ENCODE assay signal across 12 mouse cellular contexts in the genomic region with DNA sequence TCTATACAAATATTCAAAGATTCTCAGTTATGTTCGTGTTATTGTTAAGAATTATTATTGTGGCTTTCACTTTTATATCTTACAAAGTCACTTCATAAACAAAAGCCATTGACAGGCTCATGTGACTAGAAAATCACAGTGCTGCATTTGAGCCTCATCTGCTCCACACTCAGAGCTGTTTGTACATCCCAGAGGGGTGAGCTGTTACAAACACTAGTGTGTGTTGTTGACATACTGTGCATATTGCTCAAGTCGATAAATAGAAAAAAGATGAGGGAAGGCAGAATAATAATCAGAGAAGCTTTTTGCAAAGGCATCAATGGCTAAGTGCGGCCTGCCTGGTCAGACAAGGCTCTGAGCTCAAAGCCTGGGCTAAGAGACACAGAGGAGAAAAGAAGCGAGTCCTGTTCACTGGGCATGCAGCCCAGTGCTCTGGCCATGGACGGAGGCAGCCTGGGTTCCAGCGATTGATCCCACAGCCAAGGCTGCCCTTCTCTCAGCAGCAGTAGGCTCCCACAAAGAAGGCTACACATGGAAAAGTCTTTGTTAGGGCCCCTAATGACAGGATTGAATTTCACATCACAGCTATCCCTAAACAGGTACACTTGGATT.
A peak's percentile ranks its signal among the peaks of the same experiment; 100 is the strongest.
DNase-seq lines count a peak whose midpoint lies in the region; ATAC-seq and TF ChIP-seq lines count a peak whose summit lies in the region.
"Had no signal": no experiment of that assay in that cellular context is flagged by ENCODE, and none has a peak within 500 bp of the region (broad histone marks: within the 10 kb centered on the region; RNA-seq: fewer than 3 reads in every experiment).

No protein-coding gene starts in this region.

- H3K9ac ChIP-seq in hindbrain, embryonic 13.5 days: no peak overlapping the region
- H3K9ac ChIP-seq in forebrain, embryonic 14.5 days (ENCODE audit: low read length): no peak overlapping the region
- no peak overlapping the region for H3K9ac ChIP-seq in liver, embryonic 12.5 days
- no peak overlapping the region for H3K9ac ChIP-seq in heart, embryonic 12.5 days
- no peak overlapping the region for H3K9ac ChIP-seq in stomach, postnatal 0 days (ENCODE audit: low read length)
- H3K9ac ChIP-seq: neural tube, embryonic 13.5 days had no signal

- DNase-seq in hindbrain, embryonic 10.5 days (ENCODE audit: low spot score): peak; percentile 12
- DNase-seq in forebrain, embryonic 14.5 days (ENCODE audit: low spot score): peak; percentile 50
- peak; percentile 45 to 57 for DNase-seq in layer of hippocampus, postnatal 10 days (ENCODE audit: low spot score in 2 of 2)
- peak; percentile 18 to 31 for DNase-seq in right cerebral cortex, adult 2 months (ENCODE audit: low spot score in 2 of 2)
- DNase-seq in stomach, postnatal 0 days (ENCODE audit: low spot score): no peak
- DNase-seq: lung, postnatal 4 days had no signal

- 69% methylated on average over 6 of the region's 6 CpGs for WGBS in hindbrain, embryonic 10.5 days
- 53% methylated on average over 6 of the region's 6 CpGs for WGBS in hindbrain, embryonic 13.5 days
- 56% methylated on average over 6 of the region's 6 CpGs for WGBS in forebrain, embryonic 14.5 days
- 72% methylated on average over 6 of the region's 6 CpGs for WGBS in liver, embryonic 12.5 days (ENCODE audit: insufficient replicate concordance)
- WGBS in heart, embryonic 12.5 days: 78% methylated on average over 6 of the region's 6 CpGs
- WGBS in stomach, postnatal 0 days: 68% methylated on average over 6 of the region's 6 CpGs

- H3K27ac ChIP-seq in hindbrain, embryonic 10.5 days: peak overlapping the region; percentile 80
- no peak overlapping the region; the same call in 1 of the 2 replicates for H3K27ac ChIP-seq in hindbrain, embryonic 13.5 days
- peak overlapping the region; percentile 46; the same call in 1 of the 2 replicates for H3K27ac ChIP-seq in forebrain, embryonic 14.5 days (ENCODE audit: low read depth, low read length)
- H3K27ac ChIP-seq in liver, embryonic 12.5 days: no peak overlapping the region
- no peak overlapping the region for H3K27ac ChIP-seq in heart, embryonic 12.5 days (ENCODE audit: poor library complexity, severe bottlenecking)
- H3K27ac ChIP-seq in stomach, postnatal 0 days (replicated peaks): no peak overlapping the region
- H3K27ac ChIP-seq: left cerebral cortex, adult 2 months; neural tube, embryonic 13.5 days had no signal

- no peak overlapping the region for H3K4me2 ChIP-seq in hindbrain, embryonic 13.5 days
- H3K4me2 ChIP-seq in forebrain, embryonic 14.5 days (ENCODE audit: low read length): no peak overlapping the region
- no peak overlapping the region for H3K4me2 ChIP-seq in liver, embryonic 12.5 days
- H3K4me2 ChIP-seq in heart, embryonic 12.5 days: no peak overlapping the region
- H3K4me2 ChIP-seq in stomach, postnatal 0 days (replicated peaks; ENCODE audit: low read depth): no peak overlapping the region
- H3K4me2 ChIP-seq: neural tube, embryonic 13.5 days had no signal

- no peaks in the 10 kb centered on the region for H3K27me3 ChIP-seq in hindbrain, embryonic 10.5 days (ENCODE audit: insufficient read depth, poor library complexity, severe bottlenecking)
- no peaks in the 10 kb centered on the region for H3K27me3 ChIP-seq in hindbrain, embryonic 13.5 days
- H3K27me3 ChIP-seq in forebrain, embryonic 14.5 days (replicated peaks; ENCODE audit: control insufficient read depth, insufficient read depth, low read length): no peaks in the 10 kb centered on the region
- no peaks in the 10 kb centered on the region for H3K27me3 ChIP-seq in liver, embryonic 12.5 days (replicated peaks)
- H3K27me3 ChIP-seq in heart, embryonic 12.5 days (replicated peaks): no peaks in the 10 kb centered on the region
- no peaks in the 10 kb centered on the region for H3K27me3 ChIP-seq in stomach, postnatal 0 days (ENCODE audit: control insufficient read depth, insufficient read depth, low read length)
- H3K27me3 ChIP-seq: neural tube, embryonic 13.5 days had no signal

- no peak for ATAC-seq in hindbrain, embryonic 13.5 days (ENCODE audit: low FRiP score)
- peak; percentile 57 for ATAC-seq in forebrain, embryonic 14.5 days
- ATAC-seq in liver, embryonic 12.5 days: no peak
- no peak for ATAC-seq in heart, embryonic 12.5 days (ENCODE audit: insufficient number of reproducible peaks, low FRiP score)
- no peak for ATAC-seq in stomach, postnatal 0 days (ENCODE audit: low FRiP score, low TSS enrichment)
- ATAC-seq: CD4-positive, CD25-positive, alpha-beta regulatory T cell, adult 4 months had no signal

- H3K36me3 ChIP-seq in hindbrain, embryonic 10.5 days: no peaks in the 10 kb centered on the region
- H3K36me3 ChIP-seq in hindbrain, embryonic 13.5 days: no peaks in the 10 kb centered on the region
- no peaks in the 10 kb centered on the region for H3K36me3 ChIP-seq in forebrain, embryonic 14.5 days (ENCODE audit: control insufficient read depth, insufficient read depth, low read length)
- H3K36me3 ChIP-seq in liver, embryonic 12.5 days: no peaks in the 10 kb centered on the region
- no peaks in the 10 kb centered on the region for H3K36me3 ChIP-seq in heart, embryonic 12.5 days
- H3K36me3 ChIP-seq in stomach, postnatal 0 days (ENCODE audit: control insufficient read depth, insufficient read depth, low read length): no peaks in the 10 kb centered on the region
- H3K36me3 ChIP-seq: neural tube, embryonic 13.5 days had no signal

- no peaks in the 10 kb centered on the region for H3K9me3 ChIP-seq in hindbrain, embryonic 10.5 days
- H3K9me3 ChIP-seq in hindbrain, embryonic 13.5 days: no peaks in the 10 kb centered on the region
- no peaks in the 10 kb centered on the region for H3K9me3 ChIP-seq in forebrain, embryonic 14.5 days (replicated peaks; ENCODE audit: control insufficient read depth, low read length)
- no peaks in the 10 kb centered on the region for H3K9me3 ChIP-seq in liver, embryonic 12.5 days (replicated peaks)
- no peaks in the 10 kb centered on the region for H3K9me3 ChIP-seq in heart, embryonic 12.5 days (replicated peaks)
- no peaks in the 10 kb centered on the region for H3K9me3 ChIP-seq in stomach, postnatal 0 days (ENCODE audit: control insufficient read depth, low read length)
- H3K9me3 ChIP-seq: neural tube, embryonic 13.5 days had no signal

- TF ChIP-seq CTCF in stomach, postnatal 0 days (IDR thresholded peaks at IDR 0.05; ENCODE audit: low read depth): no peak

- H3K4me1 ChIP-seq in hindbrain, embryonic 10.5 days (replicated peaks): peaks cover 50% of the 10 kb centered on the region
- H3K4me1 ChIP-seq in hindbrain, embryonic 13.5 days (replicated peaks): peaks cover 21% of the 10 kb centered on the region
- peaks cover 11% of the 10 kb centered on the region for H3K4me1 ChIP-seq in forebrain, embryonic 14.5 days (ENCODE audit: control insufficient read depth, insufficient read depth, low read length)
- no peaks in the 10 kb centered on the region for H3K4me1 ChIP-seq in liver, embryonic 12.5 days
- peaks cover 10% of the 10 kb centered on the region for H3K4me1 ChIP-seq in heart, embryonic 12.5 days (replicated peaks)
- no peaks in the 10 kb centered on the region for H3K4me1 ChIP-seq in stomach, postnatal 0 days (replicated peaks; ENCODE audit: control insufficient read depth, insufficient read depth)

- TF ChIP-seq EP300 in stomach, postnatal 0 days (optimal IDR thresholded peaks at IDR 0.05): no peak

- no peak overlapping the region for H3K4me3 ChIP-seq in hindbrain, embryonic 10.5 days
- no peak overlapping the region for H3K4me3 ChIP-seq in hindbrain, embryonic 13.5 days
- H3K4me3 ChIP-seq in forebrain, embryonic 14.5 days (ENCODE audit: low read depth, low read length): no peak overlapping the region
- no peak overlapping the region for H3K4me3 ChIP-seq in liver, embryonic 12.5 days
- no peak overlapping the region for H3K4me3 ChIP-seq in heart, embryonic 12.5 days
- H3K4me3 ChIP-seq in stomach, postnatal 0 days (ENCODE audit: low read depth, low read length): no peak overlapping the region
- H3K4me3 ChIP-seq: left cerebral cortex, adult 2 months; neural tube, embryonic 13.5 days had no signal

Comparison
In these comparisons a context has a peak if more than half of its experiments do, and no peak if none do; other contexts are left out.
1. H3K27ac ChIP-seq: peak in hindbrain, embryonic 10.5 days (single experiment) and forebrain, embryonic 14.5 days (single experiment); none in hindbrain, embryonic 13.5 days (single experiment), liver, embryonic 12.5 days (single experiment), heart, embryonic 12.5 days (single experiment) and stomach, postnatal 0 days (single experiment).